Mouse (Mus musculus) liver, embryonic 16.5 days (tissue): ENCODE measurements at regions not wholly inside any gene's neighbourhood (a gene's known extent, or its start where the extent isn't known, plus 50 kb on each side); places are given as distances from the start of the nearest gene placed in this dataset.

Source experiments
- ATAC-seq: fragments of 200-750 bp; cut with Nextera tagmentation; 2 replicates; pipeline ENCODE4 v1.8.0; 2017; ENCODE audit warnings: low read depth, mild to moderate bottlenecking, moderate number of reproducible peaks, moderate library complexity
- H3K27ac ChIP-seq: fragments of 300-500 bp; sonication (generic); 2 replicates; pipeline ENCODE4 v1.5.1; 2014; ENCODE audit warnings: mild to moderate bottlenecking, low read length
- H3K27me3 ChIP-seq: fragments of 300-500 bp; sonication (generic); 2 replicates; pipeline ENCODE4 v1.6.1; 2014; ENCODE audit warnings: low read depth, low read length, mixed read lengths; ENCODE audit not compliant: control insufficient read depth, insufficient read depth
- H3K36me3 ChIP-seq: fragments of 300-500 bp; sonication (generic); 2 replicates; pipeline ENCODE4 v1.6.1; 2014; ENCODE audit warnings: mild to moderate bottlenecking; ENCODE audit not compliant: control insufficient read depth, insufficient read depth
- H3K4me1 ChIP-seq: fragments of 300-500 bp; sonication (generic); 2 replicates; pipeline ENCODE4 v1.6.1; 2014; ENCODE audit warnings: low read depth, low read length, mixed read lengths; ENCODE audit not compliant: control insufficient read depth
- H3K4me2 ChIP-seq: fragments of 300-500 bp; sonication (generic); 2 replicates; pipeline ENCODE4 v1.6.1; 2014; ENCODE audit warnings: low read depth, low read length, mixed read lengths
- H3K4me3 ChIP-seq: fragments of 300-500 bp; sonication (generic); 2 replicates; pipeline ENCODE4 v1.5.1; 2014; ENCODE audit warnings: low read depth, mild to moderate bottlenecking, low read length
- H3K9ac ChIP-seq: fragments of 300-500 bp; sonication (generic); 2 replicates; pipeline ENCODE4 v1.6.1; 2014; ENCODE audit warnings: low read depth, low read length
- H3K9me3 ChIP-seq: fragments of 300-500 bp; sonication (generic); replicated peaks from 2 replicates; pipeline ENCODE4 v1.6.1; 2016; ENCODE audit warnings: low read length; ENCODE audit not compliant: control insufficient read depth
- WGBS: fragments of 180-500 bp; shearing (Covaris S2); extraction: QIAGEN DNeasy Blood & Tissue Kit; methylation state at CpG from one replicate; pipeline ENCODE4 v1.1.7; 2014; ENCODE audit not compliant: insufficient replicate concordance; 5-methylcytosine and 5-hydroxymethylcytosine counted together

DNA sequence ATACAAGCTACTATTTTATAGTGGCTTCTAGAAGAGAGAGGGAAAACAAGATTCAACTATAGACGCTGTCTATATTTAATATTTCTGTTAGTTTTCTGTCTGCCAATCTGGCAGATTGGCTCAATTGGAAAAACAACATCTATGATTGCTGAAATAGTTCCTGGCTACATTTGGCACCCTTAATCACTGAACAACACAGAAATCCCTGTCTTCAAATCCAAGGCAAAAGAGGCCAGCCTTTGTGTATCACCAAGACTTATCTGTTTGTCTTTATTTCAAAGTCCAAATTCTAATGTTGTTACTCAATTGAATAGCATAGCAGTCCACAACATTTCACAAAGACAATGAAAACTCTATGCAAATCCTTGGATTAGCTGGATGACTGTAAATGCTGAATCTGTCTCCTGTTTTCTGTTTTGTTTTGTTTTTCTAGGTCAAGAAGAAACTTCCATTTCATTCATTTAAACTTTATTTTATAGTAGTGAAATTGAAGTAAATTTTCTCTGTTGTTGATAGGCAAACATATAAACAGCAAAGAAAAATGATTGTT, 265.1 kb upstream of the Gm9747 start:
- ATAC-seq: no peak
- Histone ChIP-seq H3K9me3 (no peaks in the 10 kb centered on the region), H3K27ac (no peak overlapping the region), H3K4me2 (no peak overlapping the region), H3K36me3 (no peaks in the 10 kb centered on the region), H3K9ac (no peak overlapping the region), H3K4me3 (no peak overlapping the region), H3K27me3 (no peaks in the 10 kb centered on the region), H3K4me1 (no peaks in the 10 kb centered on the region)
- WGBS: 53% methylated on average over 1 of the region's 1 CpGs

DNA sequence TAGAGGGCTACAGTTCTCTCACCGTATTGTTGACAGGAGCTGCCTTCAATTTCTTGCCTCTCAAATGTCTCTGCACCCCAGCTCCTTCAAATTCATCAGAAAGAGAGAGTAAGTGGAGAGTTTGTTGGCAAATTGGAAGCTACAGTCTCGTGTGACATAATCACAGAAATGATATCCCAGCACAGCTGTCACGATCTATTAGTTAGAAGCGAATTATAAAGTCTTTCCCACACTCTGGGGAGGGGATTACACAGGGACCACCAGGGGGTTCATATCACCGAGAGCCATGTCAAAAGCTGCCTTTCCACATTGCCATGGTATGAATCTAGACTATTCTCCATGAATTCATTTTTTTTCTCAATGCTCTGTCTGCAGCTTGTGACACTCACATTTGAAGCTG, 260.3 kb upstream of the Gm9747 start:
- H3K9ac ChIP-seq: no peak overlapping the region
- H3K27me3 ChIP-seq: no peaks in the 10 kb centered on the region
- H3K4me3 ChIP-seq: no peak overlapping the region
- WGBS: 52% methylated on average over 5 of the region's 5 CpGs
- ATAC-seq: no peak
- no peaks in the 10 kb centered on the region for H3K4me1 ChIP-seq
- no peaks in the 10 kb centered on the region for H3K36me3 ChIP-seq
- no peak overlapping the region for H3K27ac ChIP-seq
- no peak overlapping the region for H3K4me2 ChIP-seq
- no peaks in the 10 kb centered on the region for H3K9me3 ChIP-seq

DNA sequence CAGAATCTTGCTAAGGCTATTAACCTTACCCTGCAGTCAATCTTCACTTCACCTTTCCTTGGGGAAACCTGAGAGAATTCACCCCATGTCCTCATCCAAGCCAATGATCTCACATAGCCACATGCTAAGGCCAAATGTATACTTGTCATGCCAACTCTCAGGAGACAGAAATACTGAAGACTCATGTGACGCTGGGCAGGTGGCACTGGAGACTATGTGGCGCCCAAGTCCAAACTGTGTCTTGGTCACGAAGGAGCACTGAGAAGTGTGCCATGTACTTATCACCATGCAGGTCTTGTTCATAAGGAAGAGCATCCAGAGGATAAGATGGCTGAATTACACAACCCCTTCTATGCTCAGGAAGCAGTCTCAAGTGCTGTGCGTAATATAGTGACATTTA, 259.4 kb upstream of the Gm9747 start:
- no peak overlapping the region for H3K9ac ChIP-seq
- no peak overlapping the region for H3K4me2 ChIP-seq
- no peaks in the 10 kb centered on the region for H3K4me1 ChIP-seq
- ATAC-seq: no peak
- 59% methylated on average over 4 of the region's 4 CpGs for WGBS
- H3K27ac ChIP-seq: no peak overlapping the region
- no peaks in the 10 kb centered on the region for H3K36me3 ChIP-seq
- no peaks in the 10 kb centered on the region for H3K27me3 ChIP-seq
- no peaks in the 10 kb centered on the region; the same call in 1 of the 2 replicates for H3K9me3 ChIP-seq
- no peak overlapping the region for H3K4me3 ChIP-seq

DNA sequence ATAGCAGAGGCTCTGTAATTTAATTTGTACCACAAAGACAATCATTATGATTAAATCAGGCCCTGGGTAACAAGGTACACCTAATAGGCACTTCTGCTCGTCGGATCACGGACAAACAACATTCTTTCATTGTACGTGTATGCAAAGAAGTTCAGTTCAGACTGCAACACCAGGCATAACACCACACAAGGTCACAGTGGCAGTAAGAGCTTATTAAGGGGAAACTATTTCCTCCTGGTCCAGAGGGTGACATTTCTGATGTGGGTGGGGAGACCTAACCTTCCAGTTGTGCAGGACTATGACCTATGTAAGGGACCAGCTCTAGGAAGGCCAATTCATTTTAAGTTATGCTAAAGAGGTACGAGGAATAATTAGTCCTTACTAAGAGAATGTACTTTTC, 225.0 kb upstream of the Gm9747 start:
- Histone ChIP-seq H3K4me1 (no peaks in the 10 kb centered on the region), H3K4me2 (no peak overlapping the region), H3K27ac (no peak overlapping the region), H3K27me3 (no peaks in the 10 kb centered on the region), H3K4me3 (no peak overlapping the region), H3K36me3 (no peaks in the 10 kb centered on the region), H3K9me3 (no peaks in the 10 kb centered on the region), H3K9ac (no peak overlapping the region)
- no peak for ATAC-seq
- 60% methylated on average over 5 of the region's 5 CpGs for WGBS

DNA sequence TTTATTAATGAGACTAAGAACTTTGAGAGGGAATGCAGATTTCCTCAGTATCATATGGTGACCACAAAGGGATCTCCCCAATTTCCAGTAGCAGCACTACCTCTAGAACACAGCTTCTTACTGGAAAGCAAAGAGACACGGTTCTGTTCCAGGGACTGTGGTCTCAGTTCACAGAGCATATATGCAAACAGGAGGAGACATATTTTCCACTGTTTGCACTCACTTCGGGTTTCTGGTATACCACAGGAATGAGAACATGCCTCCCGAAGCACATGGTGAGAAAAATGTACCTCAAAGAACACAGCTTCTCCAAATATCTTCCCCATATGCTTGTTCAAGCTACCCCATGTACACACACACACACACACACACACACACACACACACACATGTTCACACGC, 224.1 kb upstream of the Gm9747 start:
- Histone ChIP-seq H3K9ac (no peak overlapping the region), H3K4me1 (no peaks in the 10 kb centered on the region), H3K27me3 (no peaks in the 10 kb centered on the region), H3K4me3 (no peak overlapping the region), H3K36me3 (no peaks in the 10 kb centered on the region), H3K9me3 (no peaks in the 10 kb centered on the region), H3K27ac (no peak overlapping the region), H3K4me2 (no peak overlapping the region)
- no peak for ATAC-seq
- WGBS: 54% methylated on average over 4 of the region's 4 CpGs

DNA sequence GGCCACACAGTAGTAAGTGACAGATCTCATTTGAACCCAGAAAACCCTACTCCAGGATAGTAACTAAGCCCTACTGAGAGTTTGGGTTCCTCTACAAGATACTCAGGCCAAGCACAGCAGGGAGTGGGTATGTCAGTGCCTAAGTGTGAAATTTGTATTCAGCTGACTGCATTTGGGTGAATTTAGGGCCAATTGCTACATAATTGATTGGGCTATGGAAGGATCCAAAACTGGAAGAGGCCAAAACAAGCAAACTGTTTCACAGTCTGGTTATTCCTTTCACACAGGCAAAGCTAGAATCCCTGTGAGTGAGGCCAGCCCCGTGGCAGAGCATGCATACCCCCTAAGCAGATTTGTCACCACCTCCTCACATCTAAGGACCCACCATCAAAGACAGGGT, 221.9 kb upstream of the Gm9747 start:
- no peaks in the 10 kb centered on the region for H3K36me3 ChIP-seq
- H3K4me2 ChIP-seq: no peak overlapping the region
- whole genome bisulfite sequencing: 31% methylated on average over 1 of the region's 1 CpGs
- H3K27ac ChIP-seq: no peak overlapping the region
- no peak for ATAC-seq
- no peaks in the 10 kb centered on the region for H3K27me3 ChIP-seq
- no peak overlapping the region for H3K9ac ChIP-seq
- no peaks in the 10 kb centered on the region for H3K4me1 ChIP-seq
- no peak overlapping the region for H3K4me3 ChIP-seq
- no peaks in the 10 kb centered on the region for H3K9me3 ChIP-seq

DNA sequence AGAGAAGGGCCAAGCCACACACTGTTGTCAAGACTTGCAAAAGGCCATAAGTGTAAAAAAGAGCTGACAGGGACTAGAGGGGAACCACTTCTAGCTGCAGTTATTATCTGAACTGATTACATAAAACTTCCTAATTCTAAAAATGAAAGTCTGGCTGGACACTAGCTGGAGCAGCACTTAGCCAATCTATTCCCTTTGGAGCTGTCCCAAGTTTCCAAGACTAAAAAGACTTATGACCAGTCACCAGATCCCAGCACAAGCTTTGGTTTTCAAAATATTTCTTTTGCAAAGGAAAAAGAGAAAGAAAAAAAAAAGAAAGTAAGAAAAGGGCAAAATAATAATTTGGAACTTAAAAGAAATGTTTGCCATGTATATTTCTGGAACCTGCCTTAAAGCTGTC, 217.6 kb upstream of the Gm9747 start:
- Histone ChIP-seq H3K4me1 (no peaks in the 10 kb centered on the region), H3K9ac (no peak overlapping the region), H3K36me3 (no peaks in the 10 kb centered on the region), H3K27me3 (no peaks in the 10 kb centered on the region), H3K27ac (no peak overlapping the region), H3K4me3 (no peak overlapping the region), H3K4me2 (no peak overlapping the region), H3K9me3 (no peaks in the 10 kb centered on the region)
- no peak for ATAC-seq

DNA sequence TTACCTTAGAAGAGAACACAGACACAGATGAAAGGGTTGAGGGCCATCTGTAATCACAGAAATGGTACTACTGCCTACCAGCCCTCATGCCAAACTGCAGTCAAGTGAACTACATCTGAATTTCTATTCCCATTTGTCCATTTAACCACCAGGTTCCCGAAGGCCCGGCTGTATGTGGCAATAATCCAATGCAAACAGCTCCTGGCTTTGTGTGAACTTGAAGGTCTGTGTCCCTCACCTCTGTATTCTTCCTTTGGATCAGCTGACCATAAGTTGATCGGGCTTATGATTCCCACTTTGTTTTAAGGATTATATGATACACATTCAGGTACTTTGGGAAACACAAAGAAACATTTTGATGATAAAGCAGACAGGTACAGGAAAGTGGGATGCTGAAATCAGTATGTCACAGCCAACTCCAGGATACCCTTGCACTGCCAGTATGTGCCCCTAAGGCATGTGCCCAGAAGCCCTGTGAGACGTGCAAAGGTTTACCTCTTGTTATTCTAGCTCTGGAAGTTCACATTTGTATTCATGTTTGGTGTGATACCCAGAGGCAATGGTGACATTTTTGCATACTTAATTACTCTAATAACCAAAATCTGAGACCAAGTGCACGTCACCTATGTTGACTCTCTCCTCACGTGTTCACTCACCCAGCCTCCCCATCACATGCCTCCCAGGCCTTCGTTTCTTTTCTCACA, 214.1 kb upstream of the Gm9747 start:
- Histone ChIP-seq H3K27me3 (no peaks in the 10 kb centered on the region), H3K4me3 (no peak overlapping the region), H3K4me1 (no peaks in the 10 kb centered on the region), H3K9ac (no peak overlapping the region), H3K36me3 (no peaks in the 10 kb centered on the region), H3K27ac (no peak overlapping the region), H3K4me2 (no peak overlapping the region), H3K9me3 (no peaks in the 10 kb centered on the region)
- WGBS: 55% methylated on average over 7 of the region's 7 CpGs
- no peak for ATAC-seq

DNA sequence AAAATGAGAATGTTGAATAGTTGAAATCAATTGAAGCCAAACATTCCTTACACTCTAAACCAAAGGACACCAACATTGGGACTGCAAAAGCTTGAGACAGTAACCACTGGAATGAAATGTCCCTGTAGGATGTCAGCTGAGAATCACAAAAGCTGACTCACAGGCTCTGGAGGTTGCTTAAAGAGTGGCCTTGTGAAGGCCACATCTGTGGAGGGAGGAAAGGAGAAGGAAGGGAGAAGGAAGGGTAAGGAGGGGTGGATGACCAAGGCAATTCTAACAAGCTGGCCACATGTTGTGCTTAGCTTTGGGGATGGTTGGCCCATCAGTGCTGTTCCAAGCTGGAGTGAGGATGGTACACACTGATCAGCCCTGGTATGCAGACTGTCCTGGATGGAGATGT, 205.2 kb upstream of the Gm9747 start:
- no peak overlapping the region for H3K9ac ChIP-seq
- no peaks in the 10 kb centered on the region for H3K9me3 ChIP-seq
- no peak overlapping the region for H3K4me3 ChIP-seq
- ATAC-seq: no peak
- no peak overlapping the region for H3K27ac ChIP-seq
- H3K27me3 ChIP-seq: no peaks in the 10 kb centered on the region
- no peak overlapping the region for H3K4me2 ChIP-seq
- H3K36me3 ChIP-seq: no peaks in the 10 kb centered on the region
- H3K4me1 ChIP-seq: no peaks in the 10 kb centered on the region
